Comparison of ENCODE assay signal across 8 mouse cellular contexts in genomic region chr16:10447781-10448180, GRCm38 (mm10). TPM values are rescaled to one million over a fixed set of nuclear protein-coding genes. Genes with fewer than 3 reads are reported as not detected.
DNase-seq lines count a peak whose midpoint lies in the region; ATAC-seq and TF ChIP-seq lines count a peak whose summit lies in the region.

No protein-coding gene starts in this region.

- DNase-seq in heart, adult 8-10 months (ENCODE audit: low spot score) = no peak
- DNase-seq in midbrain, embryonic 14.5 days = no peak
- DNase-seq in thymus, postnatal 4 days = no peak

- H3K4me2 ChIP-seq in heart, embryonic 16.5 days (ENCODE audit: low read depth, low read length) = peak overlapping the region; percentile 55
- peak overlapping the region; percentile 82 for H3K4me2 ChIP-seq in hindbrain, embryonic 12.5 days (replicated peaks)
- peak overlapping the region; percentile 81 for H3K4me2 ChIP-seq in midbrain, embryonic 14.5 days (ENCODE audit: low read length)

- peaks cover 14% of the 10 kb centered on the region for H3K4me1 ChIP-seq in heart, embryonic 16.5 days (ENCODE audit: control insufficient read depth, insufficient read depth, low read length)
- H3K4me1 ChIP-seq in cortical plate, adult 2 months (ENCODE audit: control insufficient read depth, insufficient read depth, low read length) = peaks cover 4% of the 10 kb centered on the region
- H3K4me1 ChIP-seq in hindbrain, embryonic 12.5 days = peaks cover 34% of the 10 kb centered on the region
- H3K4me1 ChIP-seq in midbrain, embryonic 14.5 days (ENCODE audit: control insufficient read depth, insufficient read depth, low read length) = peaks cover 29% of the 10 kb centered on the region

- no peak for TF ChIP-seq POLR2A in cortical plate, adult 2 months (IDR thresholded peaks at IDR 0.05; ENCODE audit: extremely low read depth, insufficient read depth, low read length)

- H3K27me3 ChIP-seq in heart, embryonic 16.5 days (ENCODE audit: control insufficient read depth, insufficient read depth, low read length) = 0 out of 2 replicates have a peak, but pooled peaks cover 2% of the 10 kb centered on the region
- H3K27me3 ChIP-seq in hindbrain, embryonic 12.5 days = no peaks in the 10 kb centered on the region
- no peaks in the 10 kb centered on the region for H3K27me3 ChIP-seq in midbrain, embryonic 14.5 days (ENCODE audit: control insufficient read depth, insufficient read depth, low read length)

- no peaks in the 10 kb centered on the region for H3K36me3 ChIP-seq in heart, embryonic 16.5 days (ENCODE audit: control insufficient read depth, insufficient read depth)
- H3K36me3 ChIP-seq in hindbrain, embryonic 12.5 days = no peaks in the 10 kb centered on the region
- no peaks in the 10 kb centered on the region for H3K36me3 ChIP-seq in midbrain, embryonic 14.5 days (ENCODE audit: control insufficient read depth, insufficient read depth, low read length)

- no peak for TF ChIP-seq CTCF in cortical plate, adult 2 months (IDR thresholded peaks at IDR 0.05; ENCODE audit: extremely low read depth, insufficient read depth, low read length)

- no peak overlapping the region for H3K4me3 ChIP-seq in heart, embryonic 16.5 days (ENCODE audit: low read length)
- H3K4me3 ChIP-seq in cortical plate, adult 2 months (ENCODE audit: insufficient read depth, low read length) = peak overlapping the region; percentile 52
- H3K4me3 ChIP-seq in hindbrain, embryonic 12.5 days = peak overlapping the region; percentile 53
- H3K4me3 ChIP-seq in midbrain, embryonic 14.5 days (replicated peaks; ENCODE audit: low read depth, low read length) = peak overlapping the region; percentile 50

- H3K27ac ChIP-seq in heart, embryonic 16.5 days (ENCODE audit: low read length) = no peak overlapping the region
- no peak overlapping the region for H3K27ac ChIP-seq in cortical plate, adult 2 months (ENCODE audit: insufficient read depth, low read length)
- 0 out of 2 replicates have a peak overlapping the region, but pooled peaks have one; percentile 76 for H3K27ac ChIP-seq in hindbrain, embryonic 12.5 days
- peak overlapping the region; percentile 43 for H3K27ac ChIP-seq in midbrain, embryonic 14.5 days (replicated peaks; ENCODE audit: low read depth, low read length)

- no peak for ATAC-seq in heart, embryonic 16.5 days (replicated peaks; ENCODE audit: extremely low read depth, insufficient read depth, low FRiP score)
- peak; percentile 47 for ATAC-seq in hindbrain, embryonic 12.5 days (ENCODE audit: low FRiP score)
- ATAC-seq in midbrain, embryonic 14.5 days (ENCODE audit: low FRiP score, low TSS enrichment) = peak; percentile 3; the same call in 1 of the 2 replicates
- no peak for ATAC-seq in erythroblast, adult 5-6 weeks (replicated peaks; ENCODE audit: low FRiP score, poor library complexity, severe bottlenecking)
- ATAC-seq in megakaryocyte-erythroid progenitor cell, adult 5-6 weeks (replicated peaks; ENCODE audit: low FRiP score, low TSS enrichment, poor library complexity, severe bottlenecking) = no peak

- H3K9ac ChIP-seq in heart, embryonic 16.5 days (ENCODE audit: low read length) = peak overlapping the region; percentile 39
- peak overlapping the region; percentile 81 for H3K9ac ChIP-seq in hindbrain, embryonic 12.5 days
- H3K9ac ChIP-seq in midbrain, embryonic 14.5 days (replicated peaks; ENCODE audit: low read length) = peak overlapping the region; percentile 61; the same call in 1 of the 2 replicates

- WGBS in heart, embryonic 16.5 days = 71% methylated on average over 2 of the region's 2 CpGs
- 63% methylated on average over 2 of the region's 2 CpGs for WGBS in hindbrain, embryonic 12.5 days
- WGBS in midbrain, embryonic 14.5 days = 74% methylated on average over 2 of the region's 2 CpGs

- H3K9me3 ChIP-seq in heart, embryonic 16.5 days (replicated peaks; ENCODE audit: control insufficient read depth, low read length) = no peaks in the 10 kb centered on the region
- H3K9me3 ChIP-seq in hindbrain, embryonic 12.5 days (replicated peaks) = no peaks in the 10 kb centered on the region
- H3K9me3 ChIP-seq in midbrain, embryonic 14.5 days (ENCODE audit: control insufficient read depth, low read length) = no peaks in the 10 kb centered on the region

RNA-seq across cellular contexts. Expression of gene Tvp23a, which starts 0.6 kb away (rescaled TPM):
- 3.2 and 3.3 TPM in 2 replicates for polyA plus RNA-seq in heart, embryonic 16.5 days (2015; fragmentation: Nextera tagmentation; extraction: Ambion mirVana)
- under 1 TPM in 3 of 4 experiments, not detected in 1; 0.16 to 0.66 (median 0.28) TPM for total RNA-seq in heart, adult 8-10 months (2022)
- 30.5 and 31.1 TPM in 2 replicates for polyA plus RNA-seq in cortical plate, adult 2 months (2012; rRNA removed)
- polyA plus RNA-seq in hindbrain, embryonic 12.5 days (2016; fragmentation: Nextera tagmentation; extraction: Ambion mirVana) = 34.1 TPM in 2 replicates
- 39.1 and 45.2 TPM in 2 replicates for polyA plus RNA-seq in midbrain, embryonic 14.5 days (2014; fragmentation: Nextera tagmentation; extraction: Ambion mirVana)
- total RNA-seq in erythroblast, adult 5-6 weeks (2015; ENCODE audit: low replicate concordance) = not detected in 2 replicates
- total RNA-seq in erythroblast, adult 5-6 weeks (2017; ENCODE audit: low replicate concordance) = not detected in 2 replicates
- total RNA-seq in megakaryocyte-erythroid progenitor cell, adult 5-6 weeks (2014; fragmentation: Nextera tagmentation) = not detected in 2 replicates
- 0.30 TPM in 1 of 2 replicates, not detected in the other for total RNA-seq in megakaryocyte-erythroid progenitor cell, adult 5-6 weeks (2017)

RNA-seq across cellular contexts. Expression of gene Ciita, which starts 32.1 kb away (rescaled TPM):
- 1.7 and 2.7 TPM in 2 replicates for polyA plus RNA-seq in heart, embryonic 16.5 days (2015; fragmentation: Nextera tagmentation; extraction: Ambion mirVana)
- total RNA-seq in heart, adult 8-10 months (2022) = under 1 TPM; 0.35 to 0.92 (median 0.67) TPM
- 0.06 and 0.08 TPM in 2 replicates for polyA plus RNA-seq in cortical plate, adult 2 months (2012; rRNA removed)
- polyA plus RNA-seq in hindbrain, embryonic 12.5 days (2016; fragmentation: Nextera tagmentation; extraction: Ambion mirVana) = 0.35 and 0.37 TPM in 2 replicates
- 0.57 and 0.58 TPM in 2 replicates for polyA plus RNA-seq in midbrain, embryonic 14.5 days (2014; fragmentation: Nextera tagmentation; extraction: Ambion mirVana)
- 1.0 TPM in 1 of 2 replicates, not detected in the other for total RNA-seq in erythroblast, adult 5-6 weeks (2015; ENCODE audit: low replicate concordance)
- total RNA-seq in erythroblast, adult 5-6 weeks (2017; ENCODE audit: low replicate concordance) = 0.70 and 2.7 TPM in 2 replicates
- 1.8 TPM in 1 of 2 replicates, not detected in the other for total RNA-seq in megakaryocyte-erythroid progenitor cell, adult 5-6 weeks (2014; fragmentation: Nextera tagmentation)
- 0.70 and 1.3 TPM in 2 replicates for total RNA-seq in megakaryocyte-erythroid progenitor cell, adult 5-6 weeks (2017)

RNA-seq across cellular contexts. Expression of gene Nubp1, which starts 36.0 kb away (rescaled TPM):
- polyA plus RNA-seq in heart, embryonic 16.5 days (2015; fragmentation: Nextera tagmentation; extraction: Ambion mirVana) = 37.5 and 42.9 TPM in 2 replicates
- 10 to 100 TPM in 1 of 4 experiments, 1 to 10 TPM in 3; 7.0 to 10.0 (median 8.5) TPM for total RNA-seq in heart, adult 8-10 months (2022)
- polyA plus RNA-seq in cortical plate, adult 2 months (2012; rRNA removed) = 24.6 and 26.3 TPM in 2 replicates
- polyA plus RNA-seq in hindbrain, embryonic 12.5 days (2016; fragmentation: Nextera tagmentation; extraction: Ambion mirVana) = 50.7 and 57.6 TPM in 2 replicates
- polyA plus RNA-seq in midbrain, embryonic 14.5 days (2014; fragmentation: Nextera tagmentation; extraction: Ambion mirVana) = 47.3 and 49.0 TPM in 2 replicates
- 1.0 and 6.7 TPM in 2 replicates for total RNA-seq in erythroblast, adult 5-6 weeks (2015; ENCODE audit: low replicate concordance)
- total RNA-seq in erythroblast, adult 5-6 weeks (2017; ENCODE audit: low replicate concordance) = 7.8 and 8.6 TPM in 2 replicates
- 39.1 and 51.6 TPM in 2 replicates for total RNA-seq in megakaryocyte-erythroid progenitor cell, adult 5-6 weeks (2014; fragmentation: Nextera tagmentation)
- 46.8 and 51.8 TPM in 2 replicates for total RNA-seq in megakaryocyte-erythroid progenitor cell, adult 5-6 weeks (2017)

RNA-seq across cellular contexts. Expression of gene Tekt5, which starts 52.5 kb away (rescaled TPM):
- polyA plus RNA-seq in heart, embryonic 16.5 days (2015; fragmentation: Nextera tagmentation; extraction: Ambion mirVana) = 1.3 and 2.1 TPM in 2 replicates
- total RNA-seq in heart, adult 8-10 months (2022) = under 1 TPM in 1 of 4 experiments, not detected in 3; 0.22 TPM
- polyA plus RNA-seq in cortical plate, adult 2 months (2012; rRNA removed) = 10.9 and 11.1 TPM in 2 replicates
- 0.75 and 0.91 TPM in 2 replicates for polyA plus RNA-seq in hindbrain, embryonic 12.5 days (2016; fragmentation: Nextera tagmentation; extraction: Ambion mirVana)
- polyA plus RNA-seq in midbrain, embryonic 14.5 days (2014; fragmentation: Nextera tagmentation; extraction: Ambion mirVana) = 7.2 and 11.4 TPM in 2 replicates
- total RNA-seq in erythroblast, adult 5-6 weeks (2015; ENCODE audit: low replicate concordance) = not detected in 2 replicates
- not detected in 2 replicates for total RNA-seq in erythroblast, adult 5-6 weeks (2017; ENCODE audit: low replicate concordance)
- not detected in 2 replicates for total RNA-seq in megakaryocyte-erythroid progenitor cell, adult 5-6 weeks (2014; fragmentation: Nextera tagmentation)
- total RNA-seq in megakaryocyte-erythroid progenitor cell, adult 5-6 weeks (2017) = 0.19 TPM in 1 of 2 replicates, not detected in the other

Comparison
In these comparisons a context has a peak if more than half of its experiments do, and no peak if none do; other contexts are left out.
1. ATAC-seq: peak in hindbrain, embryonic 12.5 days (single experiment) and midbrain, embryonic 14.5 days (single experiment); none in heart, embryonic 16.5 days (single experiment), erythroblast, adult 5-6 weeks (single experiment) and megakaryocyte-erythroid progenitor cell, adult 5-6 weeks (single experiment).
2. H3K27ac ChIP-seq: peak in hindbrain, embryonic 12.5 days (single experiment) and midbrain, embryonic 14.5 days (single experiment); none in heart, embryonic 16.5 days (single experiment) and cortical plate, adult 2 months (single experiment).
3. Peak in every context shown above with its lines, with median percentiles within 50 percentile points of each other: H3K4me2 ChIP-seq and H3K9ac ChIP-seq.